17 mouse cellular contexts compared by ENCODE assay signal in genomic region chr17:7389898-7390297, GRCm38 (mm10). TPM values are rescaled to one million over a fixed set of nuclear protein-coding genes. Genes with fewer than 3 reads are reported as not detected.
"Had no signal": no experiment of that assay in that cellular context is flagged by ENCODE, and none has a peak within 500 bp of the region (broad histone marks: within the 10 kb centered on the region; RNA-seq: fewer than 3 reads in every experiment).

No protein-coding gene starts in this region.

RNA-seq across cellular contexts. Expression of gene Unc93a2, which starts 4.6 kb away (rescaled TPM):
- total RNA-seq: layer of hippocampus, adult 8-10 months; left cerebral cortex, postnatal 36 days; megakaryocyte progenitor cell, adult 5-6 weeks had no signal
- polyA plus RNA-seq: kidney, embryonic 16.5 days; limb, embryonic 13.5 days; liver, embryonic 11.5 days; lung, postnatal 0 days; midbrain, embryonic 13.5 days; myocyte; neural tube, embryonic 11.5 days; spleen, adult 2 months; stomach, embryonic 15.5 days had no signal

RNA-seq across cellular contexts. Expression of gene Gm49630, which starts 18.1 kb away (rescaled TPM):
- total RNA-seq: layer of hippocampus, adult 8-10 months; left cerebral cortex, postnatal 36 days; megakaryocyte progenitor cell, adult 5-6 weeks had no signal
- polyA plus RNA-seq: kidney, embryonic 16.5 days; limb, embryonic 13.5 days; liver, embryonic 11.5 days; liver, embryonic 15.5 days; lung, adult 2 months; lung, postnatal 0 days; midbrain, embryonic 13.5 days; myocyte; neural tube, embryonic 11.5 days; neural tube, embryonic 15.5 days; spleen, adult 2 months; stomach, embryonic 15.5 days; thymus, adult 2 months; urinary bladder, adult 2 months had no signal

RNA-seq across cellular contexts. Expression of gene Ttll2, which starts 37.4 kb away (rescaled TPM):
- total RNA-seq: layer of hippocampus, adult 8-10 months; left cerebral cortex, postnatal 36 days; megakaryocyte progenitor cell, adult 5-6 weeks had no signal
- polyA plus RNA-seq: kidney, embryonic 16.5 days; limb, embryonic 13.5 days; liver, embryonic 11.5 days; lung, postnatal 0 days; midbrain, embryonic 13.5 days; myocyte; neural tube, embryonic 11.5 days; neural tube, embryonic 15.5 days; spleen, adult 2 months; stomach, embryonic 15.5 days; thymus, adult 2 months; urinary bladder, adult 2 months had no signal
